Mouse (Mus musculus) left cerebral cortex, postnatal 4 days (tissue): ENCODE data around the gene Zfp661. TPM values are rescaled to one million over a fixed set of nuclear protein-coding genes. Genes with fewer than 3 reads are reported as not detected.
"Not testable (repeated sequence)": the region's sequence is repeated elsewhere in the genome, so short reads cannot be mapped to it uniquely, and the experiment has no call there.

Experiments
- DNase-seq: peaks from one replicate; pipeline ENCODE4 v3.0.0-alpha.2; 2022
- intact Hi-C: fragments of 180-260 bp; cut with DNase I; formaldehyde crosslinking; loops from one replicate; pipeline ENCODE4 v1.15.1; 2025
- total RNA-seq, 2 experiments: library from RNA; stranded (reverse); gene quantifications; 2 replicates each; pipeline ENCODE4 v1.2.3; 2021

The Zfp661 gene
- 1 to 10 TPM; 9.2 to 9.5 TPM for total RNA-seq

- intact Hi-C loops, result no loop called here
- DNase-seq, result peak; percentile 88
Observed at GRCm38 (mm10) chr2:127586694-127587513, at the start of gene Zfp661, which contains the start of gene Mrps5. Gene Zfp661, minus strand, starts transcription at chr2:127587094. Gene Mrps5, plus strand, starts transcription at chr2:127587222.

GRCm38 (mm10) chr2:127635581-127635980 lies 48.7 kb upstream of the Zfp661 start:
- no peak for DNase-seq
- intact Hi-C loops, result no loop called here

- no peak for DNase-seq
- intact Hi-C loops, result no loop called here
Observed at GRCm38 (mm10) chr2:127632601-127633000, 45.7 kb upstream of the Zfp661 start.

GRCm38 (mm10) chr2:127627990-127628570 lies 41.2 kb upstream of the Zfp661 start:
- peak; percentile 88 for DNase-seq
- intact Hi-C loops, result no loop called here

- intact Hi-C loops, result no loop called here
- DNase-seq, result no peak
Observed at GRCm38 (mm10) chr2:127627354-127627753, 40.5 kb upstream of the Zfp661 start.

GRCm38 (mm10) chr2:127625659-127626058 lies 38.8 kb upstream of the Zfp661 start:
- DNase-seq, result no peak
- intact Hi-C loops, result no loop called here

GRCm38 (mm10) chr2:127624786-127625185 lies 37.9 kb upstream of the Zfp661 start:
- intact Hi-C loops, result no loop called here
- no peak for DNase-seq

GRCm38 (mm10) chr2:127622065-127622464 lies 35.2 kb upstream of the Zfp661 start:
- no peak for DNase-seq
- intact Hi-C loops, result no loop called here

- intact Hi-C loops, result loop anchor here (10.0 kb wide), 2 partner anchors 135 to 225 kb away; no protein-coding TSS in a partner anchor
- no peak for DNase-seq
Observed at GRCm38 (mm10) chr2:127619311-127619710, 32.4 kb upstream of the Zfp661 start.

- DNase-seq, result no peak
- intact Hi-C loops, result loop anchor here (10.0 kb wide), 2 partner anchors 143 to 233 kb away; no protein-coding TSS in a partner anchor
Observed at GRCm38 (mm10) chr2:127612288-127612687, 25.4 kb upstream of the Zfp661 start.

- DNase-seq, result no peak
- intact Hi-C loops, result loop anchor here (10.0 kb wide), 2 partner anchors 143 to 233 kb away; no protein-coding TSS in a partner anchor
Observed at GRCm38 (mm10) chr2:127611386-127611785, 24.5 kb upstream of the Zfp661 start.

- intact Hi-C loops, result loop anchor here (2.0 kb wide), 1 partner anchor 76 kb away; no protein-coding TSS in a partner anchor
- no peak for DNase-seq
Observed at GRCm38 (mm10) chr2:127608986-127609385, 22.1 kb upstream of the Zfp661 start.

- intact Hi-C loops, result loop anchor here (2.0 kb wide), 1 partner anchor 77 kb away; no protein-coding TSS in a partner anchor
- no peak for DNase-seq
Observed at GRCm38 (mm10) chr2:127608234-127608633, 21.3 kb upstream of the Zfp661 start.

- DNase-seq, result no peak
- intact Hi-C loops, result no loop called here
Observed at GRCm38 (mm10) chr2:127605203-127605602, 18.3 kb upstream of the Zfp661 start.

- DNase-seq, intact Hi-C loops: not testable (repeated sequence)
Observed at GRCm38 (mm10) chr2:127603383-127603782, 16.5 kb upstream of the Zfp661 start.

GRCm38 (mm10) chr2:127590840-127591239 lies 3.9 kb upstream of the Zfp661 start:
- DNase-seq, result no peak
- intact Hi-C loops, result no loop called here

GRCm38 (mm10) chr2:127590204-127590603 lies 3.3 kb upstream of the Zfp661 start:
- no peak for DNase-seq
- intact Hi-C loops, result no loop called here

GRCm38 (mm10) chr2:127588897-127589296 lies 2.0 kb upstream of the Zfp661 start:
- no peak for DNase-seq
- intact Hi-C loops, result no loop called here

GRCm38 (mm10) chr2:127587514-127587844 lies 585 bp upstream of the Zfp661 start:
- intact Hi-C loops, result no loop called here
- no peak for DNase-seq

- peak; percentile 94 for DNase-seq
- intact Hi-C loops, result no loop called here
Observed at GRCm38 (mm10) chr2:127584436-127584858, 2.4 kb downstream of the Zfp661 start.

- no peak for DNase-seq
- intact Hi-C loops, result no loop called here
Observed at GRCm38 (mm10) chr2:127573322-127573721, 13.6 kb downstream of the Zfp661 start.
